Mouse (Mus musculus) heart, postnatal 36 days (tissue): Measurements from ENCODE around the gene Osmr. TPM values are rescaled to one million over a fixed set of nuclear protein-coding genes. Genes with fewer than 3 reads are reported as not detected.
A peak's percentile ranks its signal among the peaks of the same experiment; 100 is the strongest.

Source experiments
- DNase-seq, 2 experiments: peaks; one replicate each; pipeline ENCODE4 v3.0.0; 2021 to 2022
- intact Hi-C: fragments of 180-260 bp; cut with DNase I; formaldehyde crosslinking; loops from one replicate; pipeline ENCODE4 v1.15.1; 2025
- total RNA-seq, 2 experiments: library from RNA; stranded (reverse); gene quantifications; 2 replicates each; pipeline ENCODE4 v1.2.3; 2021

Osmr gene
- 10 to 100 TPM; 10.3 to 10.4 TPM for total RNA-seq

GRCm38 (mm10) chr15:6874601-6875019 is at the start of gene Osmr:
Osmr (minus strand) TSS chr15:6874969.
- DNase-seq: no peak
- intact Hi-C loops: no loop called here

GRCm38 (mm10) chr15:6919406-6919805 is 44.6 kb upstream of the Osmr start:
- intact Hi-C loops: no loop called here
- no peak for DNase-seq

DNA sequence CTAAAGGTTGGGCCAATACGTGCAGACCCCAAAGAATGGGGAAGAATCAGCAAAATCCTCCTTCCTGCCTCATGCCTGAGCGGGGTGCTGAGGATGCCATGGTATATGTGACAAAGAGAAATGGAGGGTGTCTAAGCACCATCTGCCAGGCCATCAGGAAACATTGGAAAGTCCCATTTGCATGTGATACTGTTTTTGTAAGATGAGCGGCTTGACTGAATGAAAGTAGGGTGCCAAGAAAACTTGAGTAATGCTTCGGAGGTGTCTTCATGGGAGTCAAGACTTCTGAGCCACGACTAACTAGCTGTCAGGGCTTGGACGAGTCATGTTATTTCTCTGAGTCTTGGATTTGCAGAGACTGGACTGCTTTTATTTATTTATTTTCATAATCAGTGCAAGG is 39.4 kb upstream of the Osmr start:
- no peak for DNase-seq
- intact Hi-C loops: loop anchor here (5.0 kb wide), 1 partner anchor 93 kb away; no protein-coding TSS in a partner anchor

GRCm38 (mm10) chr15:6909669-6910068 is 34.9 kb upstream of the Osmr start:
- intact Hi-C loops: loop anchor here (1.0 to 5.0 kb wide), 6 partner anchors 27 to 534 kb away; no protein-coding TSS in a partner anchor
- peak; percentile 93 for DNase-seq

- intact Hi-C loops: loop anchor here (1.0 to 2.0 kb wide), 5 partner anchors 26 to 534 kb away; no protein-coding TSS in a partner anchor
- no peak for DNase-seq
Measured at GRCm38 (mm10) chr15:6909084-6909483, 34.3 kb upstream of the Osmr start.

DNA sequence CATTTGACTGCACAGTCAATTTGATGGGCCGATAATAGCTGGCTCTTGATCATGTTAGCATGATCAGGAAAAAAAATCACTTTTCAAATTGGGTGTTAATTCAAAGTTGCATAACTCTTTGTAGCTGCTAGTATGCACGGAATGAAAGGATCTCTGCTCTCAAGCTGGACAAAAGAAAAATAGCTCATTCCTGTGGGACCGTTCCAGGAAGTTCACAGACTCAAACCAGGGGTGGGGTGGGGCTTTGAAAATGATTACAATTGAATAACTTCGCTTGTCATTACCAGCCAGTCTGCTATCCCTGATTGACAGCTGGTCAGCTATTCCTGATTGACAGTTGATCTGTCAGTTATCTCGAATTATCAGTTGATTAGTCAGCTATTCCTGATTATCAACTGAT is 33.8 kb upstream of the Osmr start:
- intact Hi-C loops: loop anchor here (2.0 kb wide), 2 partner anchors 26 to 220 kb away; no protein-coding TSS in a partner anchor
- DNase-seq: no peak

DNA sequence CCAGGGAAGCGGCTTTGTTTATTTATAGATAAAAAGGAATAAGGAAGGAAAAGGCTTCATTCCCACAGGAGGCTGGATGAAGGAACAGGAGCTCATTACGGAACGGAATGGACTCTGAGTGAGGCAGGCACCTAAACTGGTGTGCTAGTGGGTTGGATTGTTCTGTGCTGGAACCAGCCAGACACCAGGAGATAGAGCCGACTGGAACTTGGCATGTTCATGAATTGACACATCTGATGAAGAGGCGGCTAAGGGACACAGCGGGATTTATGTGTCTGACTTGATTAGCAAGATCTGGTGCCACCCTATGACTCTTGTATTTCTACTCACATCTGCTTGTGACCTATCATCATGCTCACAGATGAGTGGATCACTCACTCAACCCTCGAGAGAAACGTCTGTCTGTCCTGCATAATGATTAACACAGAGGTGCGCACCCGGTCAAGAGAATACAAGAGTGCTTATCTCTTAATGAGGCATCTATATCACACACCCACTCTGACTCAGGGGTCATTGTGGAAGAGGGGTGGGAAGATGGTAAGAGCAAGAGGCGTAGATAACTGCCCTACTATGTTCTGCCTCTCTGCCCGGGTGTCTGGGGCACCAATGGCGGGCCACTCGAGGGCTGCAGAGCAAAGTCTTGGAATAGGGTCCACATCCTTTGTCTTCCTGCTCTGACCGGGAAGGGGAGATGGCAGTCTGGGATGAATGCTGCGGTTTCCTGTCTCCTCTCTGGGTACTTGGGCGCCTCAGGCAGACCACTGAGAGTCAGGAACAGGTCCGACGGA is 31.7 kb upstream of the Osmr start:
- DNase-seq: no peak
- intact Hi-C loops: no loop called here

DNA sequence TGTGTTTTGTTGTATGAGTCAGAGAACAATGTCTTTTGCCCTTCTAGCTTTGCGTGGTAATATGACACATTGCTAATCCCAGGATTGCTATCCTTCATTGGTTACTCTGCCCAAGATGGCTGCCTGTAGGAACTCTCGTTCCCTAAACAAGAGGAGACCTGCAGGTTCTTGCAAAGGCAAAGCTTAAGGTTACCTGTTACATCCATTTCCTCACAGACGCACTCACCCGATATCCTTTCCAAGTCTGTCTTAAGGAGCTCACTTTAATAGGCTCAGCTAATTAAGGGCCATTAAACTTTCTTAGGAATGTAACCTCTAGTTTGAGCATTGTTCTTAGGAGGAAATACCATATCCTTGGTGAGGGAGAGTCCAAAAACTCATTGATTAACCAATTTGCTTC is 31.0 kb upstream of the Osmr start:
- intact Hi-C loops: no loop called here
- DNase-seq: no peak

DNA sequence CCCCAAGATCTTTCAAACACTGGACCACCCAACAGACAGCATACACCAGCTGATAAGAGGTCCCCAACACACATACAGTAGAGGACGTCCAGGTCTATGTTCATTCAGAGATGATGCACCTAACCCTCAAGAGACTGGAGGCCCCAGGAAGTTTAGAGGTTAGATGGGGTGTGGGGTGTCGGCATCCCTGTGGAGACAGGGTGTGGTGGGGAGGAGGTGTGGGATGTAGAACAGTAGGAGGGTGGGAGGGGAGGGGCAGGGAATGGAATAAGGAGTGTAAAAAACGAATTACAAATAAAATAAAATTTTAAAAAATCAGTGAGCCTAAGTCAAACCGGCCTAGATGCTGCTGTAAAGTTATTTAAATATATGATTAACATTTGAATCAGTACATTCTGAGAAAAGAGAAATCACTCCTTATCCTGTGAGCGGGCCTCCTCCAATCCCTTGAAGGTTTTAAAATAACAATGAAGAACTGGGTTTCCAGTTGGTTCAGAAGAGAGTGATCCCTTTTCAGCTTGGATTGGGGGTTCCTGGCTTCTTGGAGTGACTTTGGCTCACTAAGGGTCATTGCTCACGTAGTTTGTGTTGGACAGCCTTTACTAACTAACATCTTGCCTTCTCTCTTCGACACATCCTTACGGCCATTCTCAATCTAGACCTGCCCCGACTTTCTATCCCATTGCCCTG is 28.7 kb upstream of the Osmr start:
- no peak for DNase-seq
- intact Hi-C loops: no loop called here

DNA sequence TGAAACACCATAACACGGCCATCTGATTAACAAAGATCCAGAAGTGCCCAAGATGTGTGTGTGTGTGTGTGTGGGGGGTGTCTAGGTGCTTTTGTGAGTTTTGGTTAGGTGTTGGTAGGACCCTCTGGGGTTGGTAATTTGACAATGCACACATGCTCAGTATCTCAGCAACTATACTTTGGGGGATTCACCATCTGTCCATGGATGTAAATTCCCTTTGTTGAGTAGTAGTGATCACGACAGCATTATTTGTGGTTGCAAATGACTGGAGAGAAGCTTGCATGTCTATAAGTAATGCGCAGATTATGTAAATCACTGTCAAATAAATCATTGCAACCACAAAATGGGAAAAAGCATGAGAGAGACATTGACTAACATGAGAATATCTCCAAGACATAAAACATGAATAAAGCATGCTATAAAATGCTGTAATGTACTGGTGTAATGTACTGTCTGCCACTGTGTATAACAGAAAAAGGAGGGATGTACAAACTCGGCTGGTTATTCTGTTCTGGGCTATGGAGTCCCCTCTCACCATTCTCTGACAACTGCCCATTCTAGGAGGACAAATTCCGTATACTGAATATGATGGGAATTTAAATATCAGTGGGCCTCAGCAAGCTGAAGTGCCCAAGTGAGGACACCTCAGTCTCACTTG is 27.3 kb upstream of the Osmr start:
- DNase-seq: no peak
- intact Hi-C loops: no loop called here

DNA sequence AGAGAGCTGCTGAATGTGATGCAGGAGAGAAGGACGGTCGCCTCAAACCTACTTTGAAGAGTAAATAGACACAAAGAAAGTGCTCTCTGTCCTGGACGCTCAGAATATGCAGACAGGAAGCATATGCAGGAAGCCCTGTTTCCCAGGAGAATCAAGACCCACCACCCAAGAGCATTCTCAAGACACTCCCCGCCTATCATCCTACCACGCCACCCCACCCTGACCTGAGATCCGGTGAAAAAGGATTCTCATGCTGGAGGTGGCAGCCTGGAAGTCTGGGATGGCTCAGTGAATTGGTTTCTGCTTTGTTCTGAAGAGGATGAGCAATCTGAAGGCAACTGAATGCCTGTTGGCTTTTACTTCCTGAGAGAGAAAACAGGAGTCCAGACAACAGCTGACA is 26.5 kb upstream of the Osmr start:
- DNase-seq: no peak
- intact Hi-C loops: no loop called here

GRCm38 (mm10) chr15:6884260-6884659 is 9.5 kb upstream of the Osmr start:
- intact Hi-C loops: loop anchor here (1.0 to 5.0 kb wide), 2 partner anchors 44 to 262 kb away; no protein-coding TSS in a partner anchor

GRCm38 (mm10) chr15:6883816-6884215 is 9.0 kb upstream of the Osmr start:
- peak; percentile 76 to 83 for DNase-seq

More at GRCm38 (mm10) chr15:6884260-6884659, 9.5 kb upstream of the Osmr start:
- DNase-seq: no peak

GRCm38 (mm10) chr15:6883091-6883490 is 8.3 kb upstream of the Osmr start:
- DNase-seq: no peak
- intact Hi-C loops: loop anchor here (2.0 to 5.0 kb wide), 2 partner anchors 26 to 261 kb away; no protein-coding TSS in a partner anchor

More at GRCm38 (mm10) chr15:6883816-6884215, 9.0 kb upstream of the Osmr start:
- intact Hi-C loops: loop anchor here (1.0 to 5.0 kb wide), 3 partner anchors 25 to 262 kb away; no protein-coding TSS in a partner anchor

DNA sequence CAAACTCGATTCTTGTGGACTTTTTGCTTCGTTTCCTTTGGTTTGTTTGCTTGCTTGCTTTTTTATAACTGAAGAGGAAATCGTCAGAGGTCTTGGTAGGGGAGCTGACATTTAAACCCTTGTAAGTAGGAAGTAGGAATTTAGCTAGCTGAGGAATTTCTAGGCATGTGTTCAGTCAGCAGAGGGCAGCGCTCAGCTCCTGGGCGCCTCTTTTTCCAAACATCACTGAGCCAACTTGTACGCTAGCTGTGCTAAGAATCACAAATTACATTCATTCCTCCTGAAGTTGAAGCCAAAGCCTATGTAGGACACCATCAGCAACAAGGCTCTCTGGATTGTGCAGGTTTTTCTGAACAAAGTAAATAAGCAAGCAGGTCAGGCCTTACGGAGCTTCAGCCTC is 7.4 kb upstream of the Osmr start:
- intact Hi-C loops: loop anchor here (1.0 to 5.0 kb wide), 3 partner anchors 27 to 344 kb away; no protein-coding TSS in a partner anchor
- DNase-seq: peak; percentile 44 to 47

GRCm38 (mm10) chr15:6881211-6881610 is 6.4 kb upstream of the Osmr start:
- intact Hi-C loops: loop anchor here (5.0 kb wide), 1 partner anchor 259 kb away; no protein-coding TSS in a partner anchor
- no peak for DNase-seq

- peak; percentile 86 to 91 for DNase-seq
- intact Hi-C loops: no loop called here
Measured at GRCm38 (mm10) chr15:6873807-6874600, 765 bp downstream of the Osmr start.

GRCm38 (mm10) chr15:6873154-6873806 is 1.5 kb downstream of the Osmr start:
- intact Hi-C loops: no loop called here
- DNase-seq: peak in 1 of 2 experiments; percentile 34

GRCm38 (mm10) chr15:6871621-6872359 is 3.0 kb downstream of the Osmr start:
- intact Hi-C loops: no loop called here
- DNase-seq: no peak
